Mouse (Mus musculus): ENCODE data around the gene Rtp2.
"Not testable (repeated sequence)": the region's sequence is repeated elsewhere in the genome, so short reads cannot be mapped to it uniquely, and the experiment has no call there.

GRCm38 (mm10) chr16:23909015-23909354 is 23.2 kb downstream of the Rtp2 start:
- TF ChIP-seq CTCF (IDR thresholded peaks at IDR 0.05; ENCODE audit: insufficient read depth, low read length); POLR2A (IDR thresholded peaks at IDR 0.05; ENCODE audit: borderline replicate concordance, extremely low read depth, low read depth, low read length): not testable (repeated sequence)
